In the genomic region with DNA sequence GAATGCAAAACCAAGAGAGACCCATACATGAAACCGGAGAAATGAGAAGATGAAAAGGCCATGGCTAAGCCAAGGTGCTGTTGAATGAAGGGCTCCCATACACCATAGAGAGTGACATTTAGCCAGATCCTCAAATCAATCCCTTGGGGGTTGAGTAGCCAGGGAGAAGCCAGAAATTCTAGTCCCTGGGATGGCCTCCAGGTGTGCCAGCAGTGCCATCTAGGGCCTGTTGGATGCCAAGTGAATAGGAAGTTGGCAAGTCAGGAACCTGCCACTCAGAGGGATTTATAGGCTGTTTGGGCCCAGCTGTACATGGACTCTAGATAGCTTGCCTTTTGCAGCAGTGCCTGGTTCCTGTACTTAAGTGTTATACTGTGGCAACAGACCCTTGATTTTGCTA, we compare ENCODE assay signal across 28 mouse cellular contexts. TPM values are rescaled to one million over a fixed set of nuclear protein-coding genes. Genes with fewer than 3 reads are reported as not detected.
DNase-seq lines count a peak whose midpoint lies in the region; ATAC-seq and TF ChIP-seq lines count a peak whose summit lies in the region.
"Had no signal": no experiment of that assay in that cellular context is flagged by ENCODE, and none has a peak within 500 bp of the region (broad histone marks: within the 10 kb centered on the region; RNA-seq: fewer than 3 reads in every experiment).

No protein-coding gene starts in this region.

- peak; percentile 67 for DNase-seq in gastrocnemius, adult 2 months
- no peak for DNase-seq in gastrocnemius, postnatal 14 days
- DNase-seq in kidney, postnatal 0 days (ENCODE audit: low spot score) = no peak
- DNase-seq in skeletal muscle tissue, adult 2 months (ENCODE audit: low read depth, low spot score) = peak; percentile 59
- DNase-seq in right cerebral cortex, postnatal 4 days = no peak
- DNase-seq: B cell, adult 2 months; cerebellum, adult 11-12 months; cerebellum, adult 8-10 months; cerebellum, postnatal 10 days; cerebellum, postnatal 36 days; embryo, embryonic 11 days; heart, adult 2 months had no signal

- H3K4me1 ChIP-seq in intestine, postnatal 0 days (replicated peaks; ENCODE audit: control insufficient read depth, insufficient read depth, low read length) = no peaks in the 10 kb centered on the region
- no peaks in the 10 kb centered on the region for H3K4me1 ChIP-seq in intestine, embryonic 15.5 days (replicated peaks)
- H3K4me1 ChIP-seq in kidney, postnatal 0 days (replicated peaks; ENCODE audit: insufficient read depth, low read length) = no peaks in the 10 kb centered on the region
- H3K4me1 ChIP-seq in kidney, embryonic 15.5 days = no peaks in the 10 kb centered on the region
- H3K4me1 ChIP-seq: embryonic facial prominence, embryonic 10.5 days; embryonic facial prominence, embryonic 13.5 days; forebrain, embryonic 12.5 days; forebrain, embryonic 15.5 days; hindbrain, embryonic 12.5 days; hindbrain, embryonic 15.5 days had no signal

- H3K4me2 ChIP-seq in intestine, postnatal 0 days (replicated peaks; ENCODE audit: low read depth) = no peak overlapping the region
- H3K4me2 ChIP-seq in intestine, embryonic 15.5 days (replicated peaks) = no peak overlapping the region
- H3K4me2 ChIP-seq in kidney, postnatal 0 days (ENCODE audit: low read length) = no peak overlapping the region
- H3K4me2 ChIP-seq in kidney, embryonic 15.5 days = no peak overlapping the region
- H3K4me2 ChIP-seq: embryonic facial prominence, embryonic 13.5 days; forebrain, embryonic 12.5 days; forebrain, embryonic 15.5 days; heart, embryonic 11.5 days; hindbrain, embryonic 12.5 days; hindbrain, embryonic 15.5 days had no signal

- TF ChIP-seq CTCF in gastrocnemius, adult 2 months (IDR thresholded peaks at IDR 0.05) = no peak
- peak; percentile 24; the same call in 1 of the 2 replicates for TF ChIP-seq CTCF in intestine, postnatal 0 days (IDR thresholded peaks at IDR 0.05; ENCODE audit: low read depth)
- peak; percentile 31; the same call in 1 of the 2 replicates for TF ChIP-seq CTCF in kidney, postnatal 0 days (IDR thresholded peaks at IDR 0.05; ENCODE audit: low read depth)

- WGBS in intestine, postnatal 0 days = 100% methylated on average over 1 of the region's 1 CpGs
- WGBS in intestine, embryonic 15.5 days = 100% methylated on average over 1 of the region's 1 CpGs
- WGBS in kidney, postnatal 0 days = 91% methylated on average over 1 of the region's 1 CpGs
- WGBS in kidney, embryonic 15.5 days = 96% methylated on average over 1 of the region's 1 CpGs

- intact Hi-C loops in gastrocnemius, adult 2 months (cut with DNase I) = no loop called here
- intact Hi-C loops in gastrocnemius, postnatal 14 days (cut with DNase I; ENCODE audit: low total_unique reads) = no loop called here

- no peak overlapping the region for H3K4me3 ChIP-seq in gastrocnemius, adult 2 months
- H3K4me3 ChIP-seq in intestine, postnatal 0 days (ENCODE audit: low read depth, low read length) = no peak overlapping the region
- H3K4me3 ChIP-seq in intestine, embryonic 15.5 days (replicated peaks) = no peak overlapping the region
- no peak overlapping the region for H3K4me3 ChIP-seq in kidney, postnatal 0 days (replicated peaks; ENCODE audit: low read depth, low read length)
- no peak overlapping the region for H3K4me3 ChIP-seq in kidney, embryonic 15.5 days (replicated peaks)
- H3K4me3 ChIP-seq: embryonic facial prominence, embryonic 10.5 days; embryonic facial prominence, embryonic 13.5 days; erythroblast, embryonic 14.5 days; forebrain, embryonic 12.5 days; forebrain, embryonic 15.5 days; heart, adult 2 months; hindbrain, embryonic 12.5 days; hindbrain, embryonic 15.5 days had no signal

- H3K9ac ChIP-seq in intestine, postnatal 0 days (ENCODE audit: low read depth, low read length) = no peak overlapping the region
- H3K9ac ChIP-seq in intestine, embryonic 15.5 days = no peak overlapping the region
- no peak overlapping the region for H3K9ac ChIP-seq in kidney, postnatal 0 days (ENCODE audit: low read depth, low read length)
- H3K9ac ChIP-seq in kidney, embryonic 15.5 days = no peak overlapping the region
- H3K9ac ChIP-seq: embryonic facial prominence, embryonic 13.5 days; forebrain, embryonic 12.5 days; forebrain, embryonic 15.5 days; hindbrain, embryonic 12.5 days; hindbrain, embryonic 15.5 days had no signal

- H3K27me3 ChIP-seq in intestine, postnatal 0 days (replicated peaks; ENCODE audit: control insufficient read depth, insufficient read depth, low read length) = no peaks in the 10 kb centered on the region
- no peaks in the 10 kb centered on the region for H3K27me3 ChIP-seq in intestine, embryonic 15.5 days (replicated peaks)
- H3K27me3 ChIP-seq in kidney, postnatal 0 days (ENCODE audit: insufficient read depth, low read length) = no peaks in the 10 kb centered on the region
- peaks cover 25% of the 10 kb centered on the region for H3K27me3 ChIP-seq in kidney, embryonic 15.5 days
- H3K27me3 ChIP-seq: CH12.LX; forebrain, embryonic 15.5 days; hindbrain, embryonic 15.5 days had no signal

- 0 out of 2 replicates have a peak, but pooled peaks have one; percentile 10 for ATAC-seq in intestine, postnatal 0 days
- no peak for ATAC-seq in intestine, embryonic 15.5 days
- ATAC-seq in kidney, postnatal 0 days (replicated peaks; ENCODE audit: low FRiP score, low read depth) = no peak
- no peak for ATAC-seq in kidney, embryonic 15.5 days (replicated peaks; ENCODE audit: low FRiP score)
- ATAC-seq: forebrain, embryonic 15.5 days; Patski had no signal

- no peaks in the 10 kb centered on the region for H3K36me3 ChIP-seq in intestine, postnatal 0 days (ENCODE audit: control insufficient read depth, insufficient read depth)
- no peaks in the 10 kb centered on the region for H3K36me3 ChIP-seq in intestine, embryonic 15.5 days
- no peaks in the 10 kb centered on the region for H3K36me3 ChIP-seq in kidney, postnatal 0 days (ENCODE audit: insufficient read depth, low read length)
- H3K36me3 ChIP-seq in kidney, embryonic 15.5 days = no peaks in the 10 kb centered on the region
- H3K36me3 ChIP-seq: embryonic facial prominence, embryonic 10.5 days; embryonic facial prominence, embryonic 13.5 days; forebrain, embryonic 12.5 days; forebrain, embryonic 15.5 days; G1E; hindbrain, embryonic 12.5 days; hindbrain, embryonic 15.5 days had no signal

- H3K27ac ChIP-seq in gastrocnemius, adult 2 months = no peak overlapping the region
- no peak overlapping the region for H3K27ac ChIP-seq in intestine, postnatal 0 days (ENCODE audit: low read depth, low read length)
- no peak overlapping the region for H3K27ac ChIP-seq in intestine, embryonic 15.5 days
- H3K27ac ChIP-seq in kidney, postnatal 0 days = no peak overlapping the region
- no peak overlapping the region for H3K27ac ChIP-seq in kidney, embryonic 15.5 days
- H3K27ac ChIP-seq: embryonic facial prominence, embryonic 10.5 days; embryonic facial prominence, embryonic 13.5 days; forebrain, embryonic 12.5 days; forebrain, embryonic 15.5 days; heart, adult 2 months; hindbrain, embryonic 12.5 days; hindbrain, embryonic 15.5 days had no signal

- H3K9me3 ChIP-seq in intestine, postnatal 0 days (ENCODE audit: control insufficient read depth) = no peaks in the 10 kb centered on the region
- H3K9me3 ChIP-seq in intestine, embryonic 15.5 days = no peaks in the 10 kb centered on the region
- H3K9me3 ChIP-seq in kidney, postnatal 0 days (replicated peaks; ENCODE audit: low read length) = no peaks in the 10 kb centered on the region
- no peaks in the 10 kb centered on the region for H3K9me3 ChIP-seq in kidney, embryonic 15.5 days (replicated peaks)
- H3K9me3 ChIP-seq: embryonic facial prominence, embryonic 10.5 days; embryonic facial prominence, embryonic 13.5 days; forebrain, embryonic 12.5 days; forebrain, embryonic 15.5 days; G1E; hindbrain, embryonic 12.5 days; hindbrain, embryonic 15.5 days had no signal

RNA-seq across cellular contexts. Expression of gene Dusp9, which starts 23.3 kb away (rescaled TPM):
- not detected for total RNA-seq in gastrocnemius, adult 2 months (2021)
- not detected for total RNA-seq in gastrocnemius, postnatal 14 days (2021)
- polyA plus RNA-seq in intestine, postnatal 0 days (2015; fragmentation: Nextera tagmentation; extraction: Ambion mirVana) = 2.2 and 2.7 TPM in 2 replicates
- 10.7 and 11.0 TPM in 2 replicates for polyA plus RNA-seq in intestine, embryonic 15.5 days (2015; fragmentation: Nextera tagmentation; extraction: Ambion mirVana)
- polyA plus RNA-seq in kidney, postnatal 0 days (2015; fragmentation: Nextera tagmentation; extraction: Ambion mirVana) = 23.5 and 25.0 TPM in 2 replicates
- 27.9 and 29.3 TPM in 2 replicates for polyA plus RNA-seq in kidney, embryonic 15.5 days (2015; fragmentation: Nextera tagmentation; extraction: Ambion mirVana)
- total RNA-seq: heart, adult 2 months; heart, postnatal 25 days had no signal

RNA-seq across cellular contexts. Expression of gene Pnck, which starts 44.0 kb away (rescaled TPM):
- 10 to 100 TPM in 1 of 2 experiments, 1 to 10 TPM in 1; 8.1 to 10.6 TPM for total RNA-seq in gastrocnemius, adult 2 months (2021)
- 10 to 100 TPM; 15.4 to 16.3 TPM for total RNA-seq in gastrocnemius, postnatal 14 days (2021)
- 8.5 and 9.4 TPM in 2 replicates for polyA plus RNA-seq in intestine, postnatal 0 days (2015; fragmentation: Nextera tagmentation; extraction: Ambion mirVana)
- polyA plus RNA-seq in intestine, embryonic 15.5 days (2015; fragmentation: Nextera tagmentation; extraction: Ambion mirVana) = 12.4 and 12.7 TPM in 2 replicates
- polyA plus RNA-seq in kidney, postnatal 0 days (2015; fragmentation: Nextera tagmentation; extraction: Ambion mirVana) = 15.7 and 18.7 TPM in 2 replicates
- polyA plus RNA-seq in kidney, embryonic 15.5 days (2015; fragmentation: Nextera tagmentation; extraction: Ambion mirVana) = 14.5 and 17.3 TPM in 2 replicates
- total RNA-seq: CH12.LX, G1E had no signal
- polyA plus RNA-seq: erythroblast, embryonic 14.5 days; G1E had no signal

RNA-seq across cellular contexts. Expression of gene Slc6a8, which starts 57.1 kb away (rescaled TPM):
- 100 to 1,000 TPM; 125 to 154 TPM for total RNA-seq in gastrocnemius, adult 2 months (2021)
- total RNA-seq in gastrocnemius, postnatal 14 days (2021) = 10 to 100 TPM; 55.5 to 58.5 TPM
- polyA plus RNA-seq in intestine, postnatal 0 days (2015; fragmentation: Nextera tagmentation; extraction: Ambion mirVana) = 46.8 and 50.9 TPM in 2 replicates
- polyA plus RNA-seq in intestine, embryonic 15.5 days (2015; fragmentation: Nextera tagmentation; extraction: Ambion mirVana) = 7.1 and 9.1 TPM in 2 replicates
- polyA plus RNA-seq in kidney, postnatal 0 days (2015; fragmentation: Nextera tagmentation; extraction: Ambion mirVana) = 12.0 and 12.2 TPM in 2 replicates
- polyA plus RNA-seq in kidney, embryonic 15.5 days (2015; fragmentation: Nextera tagmentation; extraction: Ambion mirVana) = 7.1 and 7.9 TPM in 2 replicates
- total RNA-seq: hematopoietic stem cell, adult 5-6 weeks had no signal
- polyA plus RNA-seq: erythroblast, embryonic 14.5 days had no signal

Comparison
In these comparisons a context has a peak if more than half of its experiments do, and no peak if none do; other contexts are left out.
1. DNase-seq: peak in gastrocnemius, adult 2 months (single experiment) and skeletal muscle tissue, adult 2 months (single experiment); none in gastrocnemius, postnatal 14 days (single experiment), kidney, postnatal 0 days (single experiment) and right cerebral cortex, postnatal 4 days (single experiment).